Mouse (Mus musculus) embryonic facial prominence, embryonic 15.5 days (tissue): ENCODE data around the gene Tm9sf1. TPM values are rescaled to one million over a fixed set of nuclear protein-coding genes. Genes with fewer than 3 reads are reported as not detected.

Experiments
- ATAC-seq: fragments of 200-750 bp; cut with Nextera tagmentation; 2 replicates; pipeline ENCODE4 v1.8.0; 2017; ENCODE audit warnings: low read depth, moderate TSS enrichment; ENCODE audit not compliant: insufficient number of reproducible peaks, low FRiP score, low TSS enrichment
- H3K27ac ChIP-seq: fragments of 300-500 bp; sonication (generic); replicated peaks from 2 replicates; pipeline ENCODE4 v1.5.1; 2015; ENCODE audit warnings: mild to moderate bottlenecking, inconsistent platforms
- H3K27me3 ChIP-seq: fragments of 300-500 bp; sonication (generic); 2 replicates; pipeline ENCODE4 v1.6.1; 2015; ENCODE audit warnings: inconsistent platforms
- H3K36me3 ChIP-seq: fragments of 300-500 bp; sonication (generic); 2 replicates; pipeline ENCODE4 v1.6.1; 2015; ENCODE audit warnings: mild to moderate bottlenecking, inconsistent platforms
- H3K4me1 ChIP-seq: fragments of 300-500 bp; sonication (generic); 2 replicates; pipeline ENCODE4 v1.6.1; 2015; ENCODE audit warnings: inconsistent platforms
- H3K4me2 ChIP-seq: fragments of 300-500 bp; sonication (generic); replicated peaks from 2 replicates; pipeline ENCODE4 v1.6.1; 2015; ENCODE audit warnings: mild to moderate bottlenecking, inconsistent platforms
- H3K4me3 ChIP-seq: fragments of 300-500 bp; sonication (generic); replicated peaks from 2 replicates; pipeline ENCODE4 v1.5.1; 2015; ENCODE audit warnings: mild to moderate bottlenecking, inconsistent platforms
- H3K9ac ChIP-seq: fragments of 300-500 bp; sonication (generic); 2 replicates; pipeline ENCODE4 v1.6.1; 2015; ENCODE audit warnings: inconsistent platforms
- H3K9me3 ChIP-seq: fragments of 300-500 bp; sonication (generic); replicated peaks from 2 replicates; pipeline ENCODE4 v1.6.1; 2016; ENCODE audit warnings: inconsistent platforms
- WGBS: fragments of 180-500 bp; shearing (Covaris S2); methylation state at CpG from one replicate; pipeline ENCODE4 v1.1.7; 2015; 5-methylcytosine and 5-hydroxymethylcytosine counted together
- polyA plus RNA-seq: library from polyadenylated mRNA; unstranded; fragments of >200 nt; fragmentation: Nextera tagmentation; extraction: Ambion mirVana; gene quantifications from 2 replicates; pipeline ENCODE4 v1.2.1, GENCODE M21; 2015

Tm9sf1 gene
- 114 and 118 TPM in 2 replicates for polyA plus RNA-seq

DNA sequence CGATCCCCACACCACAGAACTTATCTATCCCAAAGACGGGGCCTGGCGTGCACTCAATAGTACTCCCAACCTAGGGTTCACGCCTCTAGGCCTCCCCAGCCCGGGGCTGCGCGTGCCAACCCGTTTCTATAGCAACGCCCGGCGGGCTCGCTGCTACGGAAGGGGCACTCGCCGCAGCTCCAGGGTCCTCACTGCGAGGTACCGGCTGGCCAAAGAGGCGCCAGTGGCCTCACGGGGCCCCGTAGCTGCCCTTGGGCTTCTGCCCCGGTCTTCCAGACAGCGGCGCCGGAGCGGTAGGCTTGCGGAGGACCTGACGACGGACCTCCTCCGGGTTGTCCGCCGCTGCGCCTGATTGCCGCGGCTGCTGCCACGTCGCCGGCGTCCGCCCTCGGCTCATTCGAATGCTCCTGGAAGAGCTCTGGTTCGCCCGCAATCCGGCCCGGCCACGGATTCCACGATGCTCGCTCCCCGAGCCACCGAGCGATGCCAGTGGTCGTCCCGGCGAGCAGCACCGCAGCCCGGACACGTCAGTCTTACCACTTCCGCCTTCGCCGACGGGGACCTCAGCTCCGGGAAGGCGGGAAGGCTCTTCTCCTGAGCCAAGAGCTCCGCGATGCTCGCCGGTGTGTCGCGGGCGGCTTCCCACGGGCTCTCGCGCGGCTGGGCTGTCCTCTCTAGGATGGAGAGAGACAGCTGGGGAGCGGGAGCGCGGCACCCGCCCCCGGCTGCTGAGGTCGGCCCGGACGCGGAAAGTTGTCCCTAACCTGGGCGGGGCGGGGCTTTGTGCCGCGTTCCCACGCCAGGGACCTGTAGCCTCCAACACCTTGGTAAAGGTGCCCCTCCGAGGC is at the start of gene Tm9sf1:
TSS of gene Tm9sf1 (minus strand) at position 747 of the 848 bp plus-strand sequence.
- H3K9ac ChIP-seq: peak within 1 kb of the TSS; percentile 91
- H3K27ac ChIP-seq: peak within 1 kb of the TSS; percentile 90
- under 1% methylated on average over 88 of the region's 89 CpGs for WGBS
- peaks cover 37% of the 10 kb centered on the region for H3K36me3 ChIP-seq
- ATAC-seq: peak; percentile 88
- peaks cover 21% of the 10 kb centered on the region for H3K4me1 ChIP-seq
- H3K27me3 ChIP-seq: no peaks in the 10 kb centered on the region
- H3K9me3 ChIP-seq: no peaks in the 10 kb centered on the region
- H3K4me3 ChIP-seq: peak within 1 kb of the TSS; percentile 92
- peak within 1 kb of the TSS; percentile 54 for H3K4me2 ChIP-seq

DNA sequence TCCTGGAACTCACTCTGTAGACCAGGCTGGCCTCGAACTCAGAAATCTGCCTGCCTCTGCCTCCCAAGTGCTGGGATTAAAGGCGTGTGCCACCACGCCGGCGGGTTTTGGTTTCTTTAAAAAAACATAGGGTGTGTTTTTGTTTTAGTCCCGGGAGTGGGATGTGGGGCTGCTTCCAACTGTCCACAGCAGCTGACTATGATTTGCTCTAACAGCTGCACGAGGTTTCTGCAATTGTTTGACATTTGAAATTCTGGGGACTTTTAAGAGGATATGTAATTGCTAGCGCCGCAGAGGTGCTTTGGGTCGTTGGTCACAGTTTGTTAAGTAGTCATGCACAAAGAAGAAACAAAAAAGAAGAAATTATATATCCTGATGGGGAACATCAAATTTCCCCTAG is 45.8 kb upstream of the Tm9sf1 start:
- no peak overlapping the region for H3K4me2 ChIP-seq
- H3K4me1 ChIP-seq: no peaks in the 10 kb centered on the region
- H3K36me3 ChIP-seq: no peaks in the 10 kb centered on the region
- no peak overlapping the region for H3K27ac ChIP-seq
- H3K9ac ChIP-seq: no peak overlapping the region
- no peak overlapping the region for H3K4me3 ChIP-seq
- ATAC-seq: no peak
- no peaks in the 10 kb centered on the region for H3K9me3 ChIP-seq
- 49% methylated on average over 10 of the region's 10 CpGs for whole genome bisulfite sequencing
- no peaks in the 10 kb centered on the region for H3K27me3 ChIP-seq

DNA sequence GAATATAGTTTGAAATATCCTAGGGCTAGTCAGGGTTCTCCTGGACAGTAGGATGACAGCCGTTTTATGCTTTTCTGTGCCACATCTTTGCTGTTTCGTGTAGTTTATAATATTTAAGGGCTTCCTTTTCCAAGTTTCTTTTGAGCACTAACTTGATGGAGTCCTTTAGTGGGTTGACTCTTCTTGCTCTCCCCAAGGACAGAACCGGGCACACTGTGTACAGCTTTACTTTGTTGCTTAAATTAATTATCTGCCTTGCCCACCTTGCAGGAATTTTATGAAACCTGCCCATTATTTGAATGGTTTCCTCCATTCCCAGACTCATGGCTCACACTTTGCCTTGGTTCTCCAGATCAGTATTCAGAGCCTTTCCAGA is 38.5 kb upstream of the Tm9sf1 start:
- 11% methylated on average over 3 of the region's 3 CpGs for WGBS
- Histone ChIP-seq H3K4me3 (peak overlapping the region; percentile 77), H3K4me2 (peak overlapping the region; percentile 79), H3K27ac (peak overlapping the region; percentile 89), H3K9ac (peak overlapping the region; percentile 50), H3K27me3 (no peaks in the 10 kb centered on the region), H3K4me1 (peaks cover 21% of the 10 kb centered on the region), H3K9me3 (no peaks in the 10 kb centered on the region), H3K36me3 (peaks cover 35% of the 10 kb centered on the region)
- ATAC-seq: peak; percentile 5; the same call in 1 of the 2 replicates

DNA sequence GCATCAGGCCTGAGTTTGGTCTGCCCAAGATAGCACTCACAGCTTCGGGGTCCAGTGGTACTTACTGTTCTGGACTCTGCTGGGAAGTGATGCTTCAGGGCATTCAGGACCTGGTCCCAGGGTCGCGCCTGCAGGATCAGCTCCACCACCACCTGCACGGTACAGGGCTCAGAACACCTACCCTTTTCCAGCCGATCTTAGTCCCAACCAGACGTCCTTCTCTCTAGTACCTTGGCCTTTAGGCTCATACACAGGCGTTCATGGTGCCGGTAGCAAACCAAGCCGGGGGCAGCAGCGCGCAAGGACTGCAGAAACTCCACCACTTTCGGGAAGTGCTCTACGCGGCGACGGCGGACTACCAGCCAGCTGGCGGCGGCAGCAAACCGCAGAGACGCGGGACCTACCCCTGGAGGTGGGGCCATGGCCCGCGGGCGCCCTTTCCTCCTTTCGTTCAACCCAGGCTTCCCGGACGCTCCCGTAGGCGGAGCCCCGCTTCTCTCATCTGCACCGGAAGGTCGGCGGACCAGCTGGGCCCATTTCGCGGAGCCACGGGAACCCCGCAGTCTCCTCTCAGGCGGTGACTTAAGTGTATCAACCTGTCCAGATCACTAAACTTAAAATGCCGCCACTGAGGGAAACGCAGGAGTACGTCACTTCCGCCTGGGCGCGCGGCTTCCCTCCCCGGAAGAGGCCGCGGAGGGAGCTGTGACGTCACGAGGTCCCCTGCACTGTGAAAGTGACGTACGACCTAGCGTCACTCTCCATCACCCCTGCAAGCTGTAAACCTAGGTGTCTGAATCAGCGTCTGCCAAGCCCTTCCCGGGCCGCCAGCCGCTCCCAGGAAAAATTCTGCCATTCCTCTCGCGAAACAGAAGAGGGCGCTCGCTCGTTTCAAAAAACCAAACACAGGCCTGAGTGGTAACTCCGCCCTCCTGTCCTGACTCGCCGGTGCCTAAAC is 37.8 kb upstream of the Tm9sf1 start, which contains the start of gene Tinf2:
TSS of gene Tinf2 (minus strand) at position 661 of the 958 bp plus-strand sequence.
- Histone ChIP-seq H3K27me3 (no peaks in the 10 kb centered on the region), H3K4me2 (peak within 1 kb of the TSS; percentile 79), H3K36me3 (peaks cover 42% of the 10 kb centered on the region), H3K9me3 (no peaks in the 10 kb centered on the region), H3K9ac (peak within 1 kb of the TSS; percentile 50), H3K4me3 (peak within 1 kb of the TSS; percentile 77), H3K27ac (peak within 1 kb of the TSS; percentile 89), H3K4me1 (peaks cover 21% of the 10 kb centered on the region)
- under 1% methylated on average over 66 of the region's 66 CpGs for WGBS
- peak; percentile 97 for ATAC-seq

DNA sequence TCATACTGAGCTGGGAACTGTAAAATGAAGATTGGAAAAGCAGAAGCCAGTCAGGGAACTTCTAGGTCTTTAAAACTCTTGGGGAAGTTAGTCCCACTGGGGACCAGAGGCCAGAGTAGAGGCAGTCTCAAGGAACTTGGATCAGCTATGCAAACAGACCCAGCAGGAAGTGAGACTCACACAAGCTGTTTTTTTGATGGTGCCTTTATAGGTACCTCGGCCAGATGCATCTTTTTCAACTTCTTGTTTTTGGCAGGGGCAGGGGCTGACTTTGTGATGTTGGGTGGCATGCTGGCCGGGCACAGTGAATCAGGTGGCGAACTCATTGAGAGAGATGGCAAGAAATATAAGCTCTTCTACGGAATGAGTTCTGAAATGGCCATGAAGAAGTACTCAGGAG is 34.0 kb upstream of the Tm9sf1 start:
- Histone ChIP-seq H3K9me3 (no peaks in the 10 kb centered on the region), H3K4me1 (peaks cover 25% of the 10 kb centered on the region), H3K27ac (no peak overlapping the region), H3K4me2 (no peak overlapping the region), H3K27me3 (no peaks in the 10 kb centered on the region), H3K4me3 (no peak overlapping the region), H3K36me3 (peaks cover 60% of the 10 kb centered on the region), H3K9ac (no peak overlapping the region)
- WGBS: 82% methylated on average over 4 of the region's 4 CpGs
- no peak for ATAC-seq

DNA sequence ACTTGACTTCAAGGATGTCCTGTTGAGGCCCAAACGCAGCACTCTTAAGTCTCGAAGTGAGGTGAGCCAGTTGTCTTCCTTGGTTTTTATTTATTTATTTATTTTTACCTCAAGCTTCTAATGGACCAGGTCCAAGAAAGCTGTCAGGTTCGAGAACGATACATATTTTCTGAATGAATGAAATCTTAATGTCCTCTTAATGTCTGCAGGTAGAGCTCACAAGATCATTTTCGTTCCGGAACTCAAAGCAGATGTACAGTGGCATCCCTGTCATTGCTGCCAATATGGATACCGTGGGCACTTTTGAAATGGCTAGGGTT is 29.1 kb upstream of the Tm9sf1 start:
- Histone ChIP-seq H3K4me3 (peak overlapping the region; percentile 66), H3K36me3 (peaks cover 42% of the 10 kb centered on the region), H3K9me3 (no peaks in the 10 kb centered on the region), H3K27ac (no peak overlapping the region; the same call in 1 of the 2 replicates), H3K4me1 (peaks cover 18% of the 10 kb centered on the region), H3K9ac (no peak overlapping the region), H3K4me2 (peak overlapping the region; percentile 74), H3K27me3 (no peaks in the 10 kb centered on the region)
- WGBS: 72% methylated on average over 7 of the region's 7 CpGs
- ATAC-seq: no peak

DNA sequence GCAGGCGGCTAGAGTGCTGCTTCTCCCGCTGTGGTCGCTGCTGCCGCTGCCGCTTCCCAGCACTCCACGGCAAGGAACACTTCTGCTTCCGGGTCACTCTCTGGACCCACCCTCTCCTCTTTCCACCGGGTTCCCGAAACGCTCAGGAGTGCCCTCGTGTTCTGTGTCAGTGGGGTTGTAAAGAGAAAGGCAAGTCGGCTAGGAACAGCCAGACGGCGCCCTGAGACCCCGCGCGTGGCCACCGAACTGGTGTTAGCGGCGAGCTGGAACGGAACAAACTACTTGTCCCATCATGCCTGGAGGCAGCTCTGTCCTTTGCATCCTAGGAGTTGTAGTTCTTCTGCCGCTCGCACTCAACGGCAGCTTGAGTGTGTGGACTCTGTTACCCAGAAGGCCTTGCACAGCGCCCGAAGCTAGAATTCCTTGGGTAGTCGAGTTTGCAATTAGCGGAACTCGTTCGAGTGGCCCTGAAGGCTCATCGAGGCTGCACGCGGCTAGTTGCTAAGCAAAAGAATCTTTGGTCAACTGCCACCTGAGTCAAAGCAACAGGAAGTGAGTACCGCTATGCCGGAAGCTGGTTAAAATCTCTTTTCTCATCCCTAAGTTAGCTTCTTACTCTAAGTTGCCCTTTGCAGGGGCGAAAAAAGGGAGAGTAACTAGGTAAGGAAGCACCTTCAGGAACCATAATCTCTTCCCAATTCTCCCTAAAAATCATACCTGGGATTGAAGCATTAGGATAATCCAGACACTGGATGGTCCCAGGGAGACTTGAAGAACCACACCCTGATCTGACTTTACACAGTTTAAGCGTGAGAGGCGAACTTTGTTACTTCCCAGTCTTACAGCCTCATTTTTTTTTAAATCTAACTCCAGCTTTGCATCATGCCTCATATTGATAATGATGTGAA is 28.5 kb upstream of the Tm9sf1 start, which contains the start of the genes Gmpr2 and Nedd8:
TSS of gene Gmpr2 (plus strand) at position 109 of the 908 bp plus-strand sequence.
TSS of gene Nedd8 (minus strand) at position 292 of the 908 bp plus-strand sequence.
- Histone ChIP-seq H3K36me3 (peaks cover 35% of the 10 kb centered on the region), H3K9ac (peak within 1 kb of the TSS; percentile 76), H3K27me3 (no peaks in the 10 kb centered on the region), H3K9me3 (no peaks in the 10 kb centered on the region), H3K4me3 (peak within 1 kb of the TSS; percentile 66), H3K27ac (peak within 1 kb of the TSS; percentile 94), H3K4me1 (peaks cover 18% of the 10 kb centered on the region), H3K4me2 (peak within 1 kb of the TSS; percentile 74)
- under 1% methylated on average over 38 of the region's 38 CpGs for WGBS
- peak; percentile 98 for ATAC-seq

DNA sequence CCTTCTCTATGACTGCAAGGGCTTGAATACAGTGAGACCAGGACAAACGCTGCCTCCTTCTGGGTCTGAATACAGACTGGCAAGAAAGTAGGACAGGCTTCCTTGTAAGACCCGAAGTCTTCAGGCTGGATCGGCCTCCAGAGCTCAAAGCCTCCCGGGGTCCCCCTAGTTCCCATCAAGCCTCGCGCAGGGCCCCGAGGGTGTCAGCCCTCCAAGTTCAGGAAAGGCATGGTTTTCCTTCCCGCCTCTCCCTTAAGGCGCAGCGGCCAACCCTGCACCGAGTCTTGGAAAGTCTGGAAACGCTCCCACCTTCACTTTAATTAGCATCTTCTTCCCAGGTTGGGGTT is 27.9 kb upstream of the Tm9sf1 start:
- under 1% methylated on average over 12 of the region's 12 CpGs for WGBS
- ATAC-seq: peak; percentile 51; the same call in 1 of the 2 replicates
- Histone ChIP-seq H3K27ac (peak overlapping the region; percentile 94), H3K9ac (peak overlapping the region; percentile 76), H3K9me3 (no peaks in the 10 kb centered on the region), H3K27me3 (no peaks in the 10 kb centered on the region), H3K4me2 (peak overlapping the region; percentile 74), H3K36me3 (peaks cover 34% of the 10 kb centered on the region), H3K4me1 (peaks cover 18% of the 10 kb centered on the region), H3K4me3 (peak overlapping the region; percentile 66)

DNA sequence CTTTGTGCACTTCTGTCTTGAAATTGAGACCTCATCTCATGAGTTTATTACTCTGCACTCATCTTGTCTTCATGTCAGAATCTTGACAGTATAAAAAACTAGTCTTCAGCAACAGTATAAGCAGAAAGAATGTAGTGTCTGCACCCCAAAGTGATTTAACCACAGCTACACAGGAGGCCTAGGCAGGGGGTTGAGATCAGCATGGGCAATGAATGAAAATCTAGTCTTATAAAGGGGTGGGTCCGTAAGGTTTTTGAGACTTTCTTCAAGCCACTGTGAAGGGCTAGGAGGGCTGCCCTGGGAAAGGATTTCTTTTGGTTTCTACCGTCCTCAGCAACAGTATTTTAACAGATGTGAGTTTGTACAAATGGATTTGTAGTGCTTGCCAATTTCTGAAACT is 17.0 kb upstream of the Tm9sf1 start:
- Histone ChIP-seq H3K4me2 (0 out of 2 replicates have a peak overlapping the region, but pooled peaks have one; percentile 45), H3K4me1 (peaks cover 13% of the 10 kb centered on the region), H3K36me3 (peaks cover 38% of the 10 kb centered on the region), H3K9ac (no peak overlapping the region), H3K27me3 (no peaks in the 10 kb centered on the region), H3K4me3 (peak overlapping the region; percentile 69), H3K9me3 (no peaks in the 10 kb centered on the region), H3K27ac (peak overlapping the region; percentile 55)
- ATAC-seq: 0 out of 2 replicates have a peak, but pooled peaks have one; percentile 27
- 36% methylated on average over 2 of the region's 2 CpGs for WGBS

DNA sequence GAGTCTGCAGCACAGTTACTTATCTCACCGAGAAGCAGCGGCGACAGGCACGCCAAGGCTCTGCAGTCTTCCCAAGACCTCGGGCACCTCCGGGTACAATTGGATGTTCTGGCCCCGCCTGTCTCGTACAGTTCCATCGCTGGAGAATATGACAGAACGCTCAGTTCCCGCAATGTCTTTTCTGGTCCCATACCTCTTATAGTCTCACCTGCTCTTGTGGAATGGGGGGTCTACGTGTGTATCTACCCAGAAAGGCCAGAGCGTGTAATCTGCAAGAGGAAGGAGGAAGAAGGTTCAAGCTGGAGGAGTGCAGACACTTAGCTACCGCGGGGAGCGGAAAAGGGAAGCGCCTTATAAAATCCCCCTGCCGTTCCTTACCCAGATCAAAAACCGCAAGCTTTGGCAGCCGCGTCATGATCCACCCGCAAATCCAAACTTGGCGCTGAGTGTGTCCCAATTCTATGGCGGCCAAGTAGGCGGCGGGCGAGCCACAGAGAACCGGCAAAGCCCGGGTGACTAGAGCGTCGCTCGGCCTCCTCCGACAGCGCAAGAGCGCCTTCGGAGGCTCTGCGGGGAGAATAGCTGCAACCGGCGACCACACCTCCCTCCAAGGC is 16.5 kb upstream of the Tm9sf1 start, which contains the start of gene Mdp1:
TSS of gene Mdp1 (minus strand) at position 549 of the 614 bp plus-strand sequence.
- Histone ChIP-seq H3K4me2 (peak within 1 kb of the TSS; percentile 45), H3K4me1 (peaks cover 13% of the 10 kb centered on the region), H3K9me3 (no peaks in the 10 kb centered on the region), H3K27ac (peak within 1 kb of the TSS; percentile 78), H3K36me3 (peaks cover 36% of the 10 kb centered on the region), H3K9ac (peak within 1 kb of the TSS; percentile 64), H3K27me3 (no peaks in the 10 kb centered on the region), H3K4me3 (peak within 1 kb of the TSS; percentile 69)
- ATAC-seq: peak; percentile 91
- under 1% methylated on average over 39 of the region's 39 CpGs for WGBS
